8 mouse cellular contexts compared by ENCODE assay signal in the genomic region with DNA sequence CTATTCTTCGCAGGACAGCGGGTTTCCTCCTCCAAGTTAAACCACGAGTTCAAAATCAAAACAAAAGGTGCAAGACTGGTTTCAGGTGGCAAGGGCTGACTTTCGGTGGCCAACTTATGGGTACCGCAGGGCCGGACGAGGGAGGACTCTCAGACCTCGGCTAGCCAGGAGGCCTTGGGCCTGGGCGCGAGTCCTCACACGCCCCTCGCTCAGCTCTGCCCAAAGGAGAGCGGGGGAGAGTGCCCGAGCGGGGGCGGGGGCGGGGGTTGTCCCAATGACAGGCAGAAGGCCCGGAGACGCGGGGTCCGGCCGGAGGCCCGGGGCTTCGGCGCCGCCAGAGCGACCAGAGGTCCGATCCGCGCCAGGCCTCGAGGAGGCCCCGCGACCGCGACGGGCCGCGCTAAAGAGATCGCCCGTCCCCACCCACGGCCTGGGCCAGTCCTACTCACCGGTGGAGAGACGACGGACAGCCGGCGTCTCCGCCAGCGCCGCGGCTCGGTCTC. TPM values are rescaled to one million over a fixed set of nuclear protein-coding genes. Genes with fewer than 3 reads are reported as not detected.
A peak's percentile ranks its signal among the peaks of the same experiment; 100 is the strongest.
DNase-seq lines count a peak whose midpoint lies in the region; ATAC-seq and TF ChIP-seq lines count a peak whose summit lies in the region.

No protein-coding gene starts in this region.

- peak overlapping the region; percentile 83 for H3K9ac ChIP-seq in heart, adult 2 months (ENCODE audit: low read depth, low read length)
- peak overlapping the region; percentile 83 for H3K9ac ChIP-seq in liver, postnatal 0 days (replicated peaks)

- no peak for DNase-seq in heart, adult 2 months
- DNase-seq in heart, adult 8-10 months (ENCODE audit: low spot score): no peak
- peak; percentile 26 for DNase-seq in 416B (ENCODE audit: low read depth)
- peak; percentile 74 for DNase-seq in hindbrain, embryonic 10.5 days (ENCODE audit: low spot score)
- DNase-seq in liver, postnatal 0 days: no peak
- peak; percentile 47 for DNase-seq in ovary, postnatal 10 days (ENCODE audit: low spot score)
- DNase-seq in gastrocnemius, postnatal 25 days: no peak

- ATAC-seq in common myeloid progenitor, adult 5-6 weeks (replicated peaks; ENCODE audit: low read depth, poor library complexity, severe bottlenecking): 0 out of 2 replicates have a peak, but pooled peaks have one; percentile 31
- peak; percentile 74 for ATAC-seq in liver, postnatal 0 days

- intact Hi-C loops in heart, adult 2 months (cut with DNase I): loop anchor here (2.0 to 5.0 kb wide), 2 partner anchors 14 to 516 kb away; a partner anchor contains a TSS

- 1% methylated on average over 51 of the region's 51 CpGs for WGBS in heart, adult 2 months
- under 1% methylated on average over 51 of the region's 51 CpGs for WGBS in hindbrain, embryonic 10.5 days
- under 1% methylated on average over 35 of the region's 51 CpGs for WGBS in liver, postnatal 0 days (ENCODE audit: insufficient replicate concordance)

- no peak for TF ChIP-seq POLR2A in heart, adult 2 months (IDR thresholded peaks at IDR 0.05; ENCODE audit: insufficient read depth, low read depth, low read length)

- peak overlapping the region; percentile 87 for H3K4me3 ChIP-seq in heart, adult 2 months
- H3K4me3 ChIP-seq in hindbrain, embryonic 10.5 days: peak overlapping the region; percentile 66
- H3K4me3 ChIP-seq in liver, postnatal 0 days (ENCODE audit: low read depth, low read length): peak overlapping the region; percentile 79

- peaks cover 10% of the 10 kb centered on the region for H3K36me3 ChIP-seq in heart, adult 2 months (ENCODE audit: control insufficient read depth, insufficient read depth, low read length)
- H3K36me3 ChIP-seq in hindbrain, embryonic 10.5 days: no peaks in the 10 kb centered on the region
- no peaks in the 10 kb centered on the region for H3K36me3 ChIP-seq in liver, postnatal 0 days (replicated peaks; ENCODE audit: insufficient read depth, low read length)

- no peaks in the 10 kb centered on the region for H3K9me3 ChIP-seq in hindbrain, embryonic 10.5 days
- H3K9me3 ChIP-seq in liver, postnatal 0 days (ENCODE audit: low read length): no peaks in the 10 kb centered on the region

- no peak for TF ChIP-seq EP300 in heart, adult 2 months (IDR thresholded peaks at IDR 0.05; ENCODE audit: insufficient read depth, low read depth, low read length)
- no peak for TF ChIP-seq EP300 in liver, postnatal 0 days (IDR thresholded peaks at IDR 0.05; ENCODE audit: low read depth)

- H3K4me2 ChIP-seq in liver, postnatal 0 days (ENCODE audit: low read depth, low read length): peak overlapping the region; percentile 97

- H3K4me1 ChIP-seq in heart, adult 2 months (ENCODE audit: control insufficient read depth, insufficient read depth, low read length): peaks cover 3% of the 10 kb centered on the region
- H3K4me1 ChIP-seq in hindbrain, embryonic 10.5 days (replicated peaks): peaks cover 25% of the 10 kb centered on the region
- H3K4me1 ChIP-seq in liver, postnatal 0 days (ENCODE audit: insufficient read depth): peaks cover 23% of the 10 kb centered on the region

- TF ChIP-seq CTCF in heart, adult 2 months (IDR thresholded peaks at IDR 0.05): no peak
- TF ChIP-seq CTCF in liver, postnatal 0 days (IDR thresholded peaks at IDR 0.05; ENCODE audit: low read depth): no peak

- peak overlapping the region; percentile 90 for H3K27ac ChIP-seq in heart, adult 2 months
- H3K27ac ChIP-seq in hindbrain, embryonic 10.5 days: peak overlapping the region; percentile 95
- peak overlapping the region; percentile 75 for H3K27ac ChIP-seq in liver, postnatal 0 days (ENCODE audit: low read depth)

- H3K79me2 ChIP-seq in heart, adult 2 months (replicated peaks; ENCODE audit: control insufficient read depth, insufficient read depth, low read length): peaks cover 3% of the 10 kb centered on the region; the same call in 1 of the 2 replicates

- H3K27me3 ChIP-seq in heart, adult 2 months (ENCODE audit: control insufficient read depth, insufficient read depth, low read length): no peaks in the 10 kb centered on the region
- no peaks in the 10 kb centered on the region for H3K27me3 ChIP-seq in hindbrain, embryonic 10.5 days (ENCODE audit: insufficient read depth, poor library complexity, severe bottlenecking)
- H3K27me3 ChIP-seq in liver, postnatal 0 days (ENCODE audit: insufficient read depth, low read length): no peaks in the 10 kb centered on the region

RNA-seq across cellular contexts. Expression of a gene that starts 0.4 kb away (rescaled TPM):
- total RNA-seq in heart, adult 2 months (2021): 10 to 100 TPM; 32.1 to 33.8 TPM
- 16.7 and 28.9 TPM in 2 replicates for polyA plus RNA-seq in heart, adult 2 months (2012; rRNA removed)
- 10 to 100 TPM; 29.7 to 34.6 (median 31.4) TPM for total RNA-seq in heart, adult 8-10 months (2022)
- 9.5 and 12.2 TPM in 2 replicates for total RNA-seq in common myeloid progenitor, adult 5-6 weeks (2017)
- polyA plus RNA-seq in hindbrain, embryonic 10.5 days (2016; fragmentation: Nextera tagmentation; extraction: Ambion mirVana): 16.7 and 17.9 TPM in 2 replicates
- 3.7 and 4.0 TPM in 2 replicates for polyA plus RNA-seq in liver, postnatal 0 days (2015; fragmentation: Nextera tagmentation; extraction: Ambion mirVana)
- total RNA-seq in gastrocnemius, postnatal 25 days (2021): 10 to 100 TPM; 34.4 to 48.0 TPM

RNA-seq across cellular contexts. Expression of a gene that starts 15.0 kb away (rescaled TPM):
- total RNA-seq in heart, adult 2 months (2021): 10 to 100 TPM; 18.1 to 24.5 TPM
- polyA plus RNA-seq in heart, adult 2 months (2012; rRNA removed): 17.7 and 25.4 TPM in 2 replicates
- total RNA-seq in heart, adult 8-10 months (2022): 10 to 100 TPM; 17.5 to 25.0 (median 22.9) TPM
- 41.5 and 61.2 TPM in 2 replicates for total RNA-seq in common myeloid progenitor, adult 5-6 weeks (2017)
- polyA plus RNA-seq in hindbrain, embryonic 10.5 days (2016; fragmentation: Nextera tagmentation; extraction: Ambion mirVana): 52.9 and 54.9 TPM in 2 replicates
- polyA plus RNA-seq in liver, postnatal 0 days (2015; fragmentation: Nextera tagmentation; extraction: Ambion mirVana): 11.5 and 12.3 TPM in 2 replicates
- 10 to 100 TPM; 20.6 to 21.7 TPM for total RNA-seq in gastrocnemius, postnatal 25 days (2021)

Comparison
In these comparisons a context has a peak if more than half of its experiments do, and no peak if none do; other contexts are left out.
1. DNase-seq: peak in 416B (single experiment), hindbrain, embryonic 10.5 days (single experiment) and ovary, postnatal 10 days (single experiment); none in heart, adult 2 months (0 of 2), heart, adult 8-10 months (single experiment), liver, postnatal 0 days (single experiment) and gastrocnemius, postnatal 25 days (single experiment).
2. Peak in every context shown above with its lines, with median percentiles within 50 percentile points of each other: H3K27ac ChIP-seq and H3K4me3 ChIP-seq.